Mouse (Mus musculus) bone marrow, adult 2 months (tissue): Measurements from ENCODE around the gene Apobec1.

Experiments used
- CTCF ChIP-seq: fragments of 200-500 bp; IDR thresholded peaks from 2 replicates; pipeline ENCODE4 v1.5.1; 2011; ENCODE audit warnings: low read length, control low read depth; ENCODE audit not compliant: control insufficient read depth, insufficient read depth
- POLR2A ChIP-seq: fragments of 200-500 bp; IDR thresholded peaks from 2 replicates; pipeline ENCODE4 v1.6.1; 2011; ENCODE audit warnings: low read depth, mild to moderate bottlenecking, control low read depth, low read length, borderline replicate concordance; ENCODE audit not compliant: control insufficient read depth

DNA sequence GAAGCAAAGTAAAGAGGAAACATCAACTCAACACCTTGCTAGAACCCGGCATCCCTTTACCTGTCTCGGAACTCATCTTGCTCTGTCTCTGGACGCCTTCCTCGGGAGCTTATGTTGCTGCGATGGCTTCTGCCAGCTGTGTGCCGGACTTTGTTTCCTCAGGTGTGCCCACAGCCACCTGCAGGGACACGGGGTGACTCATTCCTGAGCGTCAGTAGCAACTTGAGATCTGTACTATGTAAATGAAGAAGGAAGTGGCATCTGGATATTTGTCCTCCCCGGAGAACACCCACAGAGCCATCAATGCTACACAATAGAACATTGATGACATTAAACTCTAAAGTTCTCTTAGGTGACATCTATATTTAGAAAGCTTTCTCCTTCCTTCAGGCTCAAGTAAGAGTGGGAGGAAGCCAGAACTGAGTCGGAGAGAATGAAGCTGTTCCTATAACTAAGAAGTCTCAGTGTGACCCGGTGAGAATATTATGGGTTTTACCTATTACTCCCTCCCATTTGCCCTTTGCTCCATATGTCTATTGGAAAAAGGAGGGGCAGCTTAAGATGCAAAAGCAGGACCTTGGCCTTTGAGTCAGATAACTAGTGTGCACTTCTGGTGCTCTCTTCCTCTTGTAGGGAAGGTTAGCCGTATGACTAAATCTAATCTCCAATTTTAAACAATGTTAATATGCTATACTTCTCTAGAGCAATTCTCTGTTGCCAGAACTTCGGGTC lies 11.1 kb downstream of the Apobec1 start:
- TF ChIP-seq CTCF (no peak), POLR2A (no peak)
